Mouse (Mus musculus) heart, embryonic 10.5 days (tissue): ENCODE measurements around the gene Pfdn2. TPM values are rescaled to one million over a fixed set of nuclear protein-coding genes. Genes with fewer than 3 reads are reported as not detected.
A peak's percentile ranks its signal among the peaks of the same experiment; 100 is the strongest.

Experiments
- DNase-seq: peaks from one replicate; pipeline ENCODE4 v3.0.0-alpha.2; 2017; ENCODE audit warnings: low spot score
- H3K27ac ChIP-seq: fragments of 300-500 bp; sonication (generic); 2 replicates; pipeline ENCODE4 v1.5.1; 2016; ENCODE audit warnings: mild to moderate bottlenecking
- H3K27me3 ChIP-seq: fragments of 300-500 bp; sonication (generic); 2 replicates; pipeline ENCODE4 v1.6.1; 2016; ENCODE audit warnings: mild to moderate bottlenecking; ENCODE audit not compliant: poor library complexity, insufficient read depth, severe bottlenecking
- H3K36me3 ChIP-seq: fragments of 300-500 bp; sonication (generic); 2 replicates; pipeline ENCODE4 v1.6.1; 2016; ENCODE audit warnings: mild to moderate bottlenecking, moderate library complexity
- H3K4me1 ChIP-seq: fragments of 300-500 bp; sonication (generic); 2 replicates; pipeline ENCODE4 v1.6.1; 2016; ENCODE audit warnings: mild to moderate bottlenecking
- H3K4me3 ChIP-seq: fragments of 300-500 bp; sonication (generic); 2 replicates; pipeline ENCODE4 v1.5.1; 2016; ENCODE audit warnings: mild to moderate bottlenecking, moderate library complexity
- H3K9me3 ChIP-seq: fragments of 300-500 bp; sonication (generic); 2 replicates; pipeline ENCODE4 v1.6.1; 2016; ENCODE audit warnings: mild to moderate bottlenecking, moderate library complexity
- WGBS: fragments of 180-500 bp; shearing (Covaris S2); methylation state at CpG from one replicate; pipeline ENCODE4 v1.1.7; 2016; 5-methylcytosine and 5-hydroxymethylcytosine counted together
- polyA plus RNA-seq: library from polyadenylated mRNA; unstranded; fragments of >200 nt; fragmentation: Nextera tagmentation; extraction: Ambion mirVana; gene quantifications from 2 replicates; pipeline ENCODE4 v1.2.1, GENCODE M21; 2016

Pfdn2 gene
- polyA plus RNA-seq, 1 experiment from 2014 or later, result 150 TPM

GRCm38 (mm10) chr1:171329433-171330215 lies 15.8 kb upstream of the Pfdn2 start:
- H3K4me1 ChIP-seq, result peaks cover 46% of the 10 kb centered on the region
- H3K27ac ChIP-seq, result peak overlapping the region; percentile 100
- peak overlapping the region; percentile 94 for H3K4me3 ChIP-seq
- peak; percentile 93 for DNase-seq
- peaks cover 6% of the 10 kb centered on the region for H3K36me3 ChIP-seq
- H3K9me3 ChIP-seq, result no peaks in the 10 kb centered on the region
- under 1% methylated on average over 59 of the region's 61 CpGs for WGBS
- no peaks in the 10 kb centered on the region for H3K27me3 ChIP-seq

- Histone ChIP-seq H3K27ac (peak overlapping the region; percentile 100), H3K4me3 (peak overlapping the region; percentile 94), H3K27me3 (no peaks in the 10 kb centered on the region), H3K9me3 (no peaks in the 10 kb centered on the region), H3K4me1 (peaks cover 47% of the 10 kb centered on the region), H3K36me3 (peaks cover 3% of the 10 kb centered on the region; the same call in 1 of the 2 replicates)
- DNase-seq, result no peak
- WGBS, result 1% methylated on average over 4 of the region's 4 CpGs
Measured at GRCm38 (mm10) chr1:171330216-171330560, 15.3 kb upstream of the Pfdn2 start.

GRCm38 (mm10) chr1:171342262-171343207 lies 2.9 kb upstream of the Pfdn2 start:
- H3K27me3 ChIP-seq, result no peaks in the 10 kb centered on the region
- 93% methylated on average over 16 of the region's 16 CpGs for WGBS
- H3K36me3 ChIP-seq, result peaks cover 59% of the 10 kb centered on the region
- H3K4me3 ChIP-seq, result no peak overlapping the region
- DNase-seq, result no peak
- H3K9me3 ChIP-seq, result 0 out of 2 replicates have a peak, but pooled peaks cover 6% of the 10 kb centered on the region
- H3K27ac ChIP-seq, result no peak overlapping the region
- peaks cover 9% of the 10 kb centered on the region; the same call in 1 of the 2 replicates for H3K4me1 ChIP-seq

GRCm38 (mm10) chr1:171343922-171344677 lies 1.4 kb upstream of the Pfdn2 start:
- H3K4me1 ChIP-seq, result peaks cover 9% of the 10 kb centered on the region; the same call in 1 of the 2 replicates
- WGBS, result 80% methylated on average over 9 of the region's 9 CpGs
- H3K27me3 ChIP-seq, result no peaks in the 10 kb centered on the region
- DNase-seq, result peak; percentile 79
- H3K36me3 ChIP-seq, result peaks cover 50% of the 10 kb centered on the region
- H3K9me3 ChIP-seq, result 0 out of 2 replicates have a peak, but pooled peaks cover 6% of the 10 kb centered on the region
- no peak overlapping the region for H3K4me3 ChIP-seq
- no peak overlapping the region for H3K27ac ChIP-seq

- 71% methylated on average over 9 of the region's 9 CpGs for WGBS
- no peak for DNase-seq
- H3K36me3 ChIP-seq, result peaks cover 44% of the 10 kb centered on the region
- H3K9me3 ChIP-seq, result 0 out of 2 replicates have a peak, but pooled peaks cover 6% of the 10 kb centered on the region
- H3K27ac ChIP-seq, result peak overlapping the region; percentile 93; the same call in 1 of the 2 replicates
- no peaks in the 10 kb centered on the region for H3K27me3 ChIP-seq
- H3K4me3 ChIP-seq, result peak overlapping the region; percentile 95
- H3K4me1 ChIP-seq, result peaks cover 9% of the 10 kb centered on the region; the same call in 1 of the 2 replicates
Measured at GRCm38 (mm10) chr1:171344715-171345114, 755 bp upstream of the Pfdn2 start.

- H3K27ac ChIP-seq, result peak overlapping the region; percentile 93
Measured at GRCm38 (mm10) chr1:171346095-171346450, 603 bp downstream of the Pfdn2 start.

GRCm38 (mm10) chr1:171348665-171349064 lies 3.2 kb downstream of the Pfdn2 start:
- Histone ChIP-seq H3K36me3 (peaks cover 5% of the 10 kb centered on the region; the same call in 1 of the 2 replicates), H3K9me3 (0 out of 2 replicates have a peak, but pooled peaks cover 6% of the 10 kb centered on the region), H3K4me1 (peaks cover 13% of the 10 kb centered on the region; the same call in 1 of the 2 replicates), H3K27ac (no peak overlapping the region), H3K27me3 (no peaks in the 10 kb centered on the region), H3K4me3 (no peak overlapping the region)
- DNase-seq, result no peak
- 90% methylated on average over 3 of the region's 3 CpGs for WGBS

More at GRCm38 (mm10) chr1:171346095-171346450, 603 bp downstream of the Pfdn2 start:
- H3K9me3 ChIP-seq, result 0 out of 2 replicates have a peak, but pooled peaks cover 6% of the 10 kb centered on the region
- H3K27me3 ChIP-seq, result no peaks in the 10 kb centered on the region
- peaks cover 9% of the 10 kb centered on the region; the same call in 1 of the 2 replicates for H3K4me1 ChIP-seq
- peaks cover 30% of the 10 kb centered on the region for H3K36me3 ChIP-seq
- peak overlapping the region; percentile 95 for H3K4me3 ChIP-seq
- DNase-seq, result no peak
- under 1% methylated on average over 14 of the region's 14 CpGs for WGBS

GRCm38 (mm10) chr1:171349210-171349609 lies 3.7 kb downstream of the Pfdn2 start:
- Histone ChIP-seq H3K36me3 (peaks cover 5% of the 10 kb centered on the region; the same call in 1 of the 2 replicates), H3K27me3 (no peaks in the 10 kb centered on the region), H3K4me1 (peaks cover 13% of the 10 kb centered on the region; the same call in 1 of the 2 replicates), H3K4me3 (no peak overlapping the region), H3K27ac (no peak overlapping the region), H3K9me3 (0 out of 2 replicates have a peak, but pooled peaks cover 6% of the 10 kb centered on the region)
- DNase-seq, result no peak
- 96% methylated on average over 2 of the region's 2 CpGs for WGBS

GRCm38 (mm10) chr1:171355812-171356340 lies 10.4 kb downstream of the Pfdn2 start:
- H3K4me1 ChIP-seq, result peaks cover 12% of the 10 kb centered on the region
- peaks cover 30% of the 10 kb centered on the region for H3K36me3 ChIP-seq
- no peak overlapping the region for H3K27ac ChIP-seq
- WGBS, result 77% methylated on average over 4 of the region's 5 CpGs
- no peak for DNase-seq
- no peaks in the 10 kb centered on the region for H3K27me3 ChIP-seq
- no peak overlapping the region for H3K4me3 ChIP-seq
- H3K9me3 ChIP-seq, result no peaks in the 10 kb centered on the region

- Histone ChIP-seq H3K27ac (no peak overlapping the region), H3K4me3 (no peak overlapping the region), H3K27me3 (no peaks in the 10 kb centered on the region), H3K9me3 (no peaks in the 10 kb centered on the region), H3K36me3 (peaks cover 30% of the 10 kb centered on the region), H3K4me1 (peaks cover 16% of the 10 kb centered on the region)
- WGBS, result 87% methylated on average over 2 of the region's 2 CpGs
- DNase-seq, result no peak
Measured at GRCm38 (mm10) chr1:171356814-171357213, 11.3 kb downstream of the Pfdn2 start.

GRCm38 (mm10) chr1:171358421-171358820 lies 13.0 kb downstream of the Pfdn2 start:
- H3K27ac ChIP-seq, result no peak overlapping the region
- 79% methylated on average over 4 of the region's 4 CpGs for WGBS
- no peak overlapping the region for H3K4me3 ChIP-seq
- no peak for DNase-seq
- no peaks in the 10 kb centered on the region for H3K27me3 ChIP-seq
- peaks cover 12% of the 10 kb centered on the region for H3K4me1 ChIP-seq
- no peaks in the 10 kb centered on the region for H3K9me3 ChIP-seq
- H3K36me3 ChIP-seq, result peaks cover 30% of the 10 kb centered on the region

- DNase-seq, result no peak
- WGBS, result 6% methylated on average over 26 of the region's 26 CpGs
- Histone ChIP-seq H3K9me3 (no peaks in the 10 kb centered on the region), H3K36me3 (peaks cover 27% of the 10 kb centered on the region), H3K4me1 (peaks cover 12% of the 10 kb centered on the region), H3K4me3 (peak overlapping the region; percentile 66), H3K27ac (peak overlapping the region; percentile 80), H3K27me3 (no peaks in the 10 kb centered on the region)
Measured at GRCm38 (mm10) chr1:171360253-171360652, 14.8 kb downstream of the Pfdn2 start.
